Mouse (Mus musculus): ENCODE results near the gene Tbc1d5.
"Not testable (repeated sequence)": the region's sequence is repeated elsewhere in the genome, so short reads cannot be mapped to it uniquely, and the experiment has no call there.

Gene Tbc1d5

GRCm38 (mm10) chr17:50751911-50752310 lies 427.2 kb downstream of the Tbc1d5 start:
- no peak for DNase-seq (ENCODE audit: low read depth, low spot score)

DNA sequence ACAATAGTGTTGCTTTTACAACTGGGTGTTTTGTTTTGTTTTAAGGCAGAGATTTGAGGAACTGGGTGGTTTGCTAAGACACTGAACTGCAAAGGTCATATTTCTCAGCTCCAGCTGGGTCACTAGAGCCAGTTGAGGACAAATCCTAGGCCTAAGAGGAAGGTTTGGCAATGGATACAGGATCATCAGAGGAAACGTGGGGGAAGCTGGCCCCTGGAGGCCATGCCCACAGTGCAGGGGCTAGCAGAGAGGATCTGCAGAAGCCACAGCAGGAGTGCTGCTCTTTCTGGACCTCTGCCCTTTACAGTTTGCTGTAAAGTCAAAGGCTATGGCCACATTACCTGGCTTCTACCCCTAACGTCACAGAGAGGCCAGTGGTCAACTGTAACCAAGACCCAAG lies 428.3 kb downstream of the Tbc1d5 start:
- DNase-seq (ENCODE audit: low read depth, low spot score), result no peak

DNA sequence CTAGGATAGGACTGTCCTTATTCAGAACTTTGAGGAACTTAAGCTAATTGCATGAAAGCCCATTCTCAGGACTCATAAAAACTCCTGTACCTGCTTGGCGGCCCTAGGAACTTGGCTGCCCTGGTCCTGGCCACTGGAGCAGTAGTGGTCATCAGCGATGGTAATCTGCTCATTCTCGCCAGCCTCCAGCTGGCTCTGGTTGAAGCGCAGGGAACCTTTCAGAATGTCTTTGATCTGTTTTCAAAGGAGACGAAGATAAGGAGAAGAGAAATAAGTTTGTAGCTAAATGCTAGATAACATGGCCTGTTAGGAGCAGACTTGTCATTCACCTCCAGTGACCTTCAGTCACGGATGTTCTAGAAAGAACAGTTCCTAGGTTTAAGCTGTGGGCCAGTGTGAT lies 437.8 kb downstream of the Tbc1d5 start:
- DNase-seq (ENCODE audit: low read depth, low spot score), result no peak

GRCm38 (mm10) chr17:50740804-50741203 lies 438.3 kb downstream of the Tbc1d5 start:
- DNase-seq (ENCODE audit: low read depth, low spot score), result no peak

DNA sequence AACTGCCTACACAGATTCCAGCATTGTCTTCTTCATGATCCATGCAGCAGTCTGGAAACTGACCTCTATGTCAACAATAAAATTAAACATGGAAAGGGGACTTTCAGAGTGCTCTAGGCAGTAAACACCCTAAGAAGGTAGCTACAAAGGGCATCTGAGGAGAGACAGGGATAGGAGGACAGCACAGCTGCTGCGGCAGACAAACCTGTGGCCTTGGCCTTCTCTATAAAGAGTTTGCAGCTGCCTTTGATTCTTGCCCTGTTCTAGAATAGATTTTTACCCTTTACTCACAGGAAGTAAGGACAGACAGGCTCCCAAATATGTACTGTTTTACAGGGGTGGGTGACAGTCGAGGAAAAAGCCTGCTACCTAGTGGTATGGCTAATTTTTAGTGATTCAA lies 440.7 kb downstream of the Tbc1d5 start:
- DNase-seq (ENCODE audit: low read depth, low spot score), result no peak

GRCm38 (mm10) chr17:50737068-50737467 lies 442.1 kb downstream of the Tbc1d5 start:
- DNase-seq (ENCODE audit: low read depth, low spot score), result no peak

DNA sequence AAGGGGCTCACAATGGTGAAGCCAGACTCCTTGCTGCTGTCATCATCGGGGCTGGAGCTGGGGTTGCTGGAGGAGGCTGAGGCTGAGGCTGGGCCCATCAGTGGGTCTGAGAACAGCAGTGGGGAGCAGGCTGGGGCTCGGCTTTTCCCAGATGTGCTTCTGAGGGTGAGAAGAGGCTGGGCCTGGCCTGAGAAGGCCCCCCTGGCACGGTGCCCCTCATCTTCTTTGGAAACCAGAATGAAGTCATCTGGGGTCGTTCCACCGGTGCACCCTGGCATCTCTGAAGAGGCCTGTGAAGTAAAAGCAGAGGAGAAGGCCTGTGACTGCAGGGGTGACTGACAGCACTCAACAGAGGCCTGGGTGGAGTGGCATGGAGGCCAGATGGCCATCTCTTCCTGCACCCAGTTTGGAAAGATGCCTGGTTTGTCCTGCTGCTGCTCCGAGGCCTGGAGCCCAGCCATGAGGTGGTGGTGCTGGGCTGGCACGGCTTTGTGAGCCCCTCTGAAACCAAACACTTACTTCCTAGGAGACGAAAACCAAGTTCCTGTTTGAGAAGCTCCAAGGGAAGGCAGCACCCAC lies 443.1 kb downstream of the Tbc1d5 start:
- no peak for DNase-seq (ENCODE audit: low read depth, low spot score)

GRCm38 (mm10) chr17:50735382-50735954 lies 443.7 kb downstream of the Tbc1d5 start:
- DNase-seq (ENCODE audit: low read depth, low spot score), result no peak

DNA sequence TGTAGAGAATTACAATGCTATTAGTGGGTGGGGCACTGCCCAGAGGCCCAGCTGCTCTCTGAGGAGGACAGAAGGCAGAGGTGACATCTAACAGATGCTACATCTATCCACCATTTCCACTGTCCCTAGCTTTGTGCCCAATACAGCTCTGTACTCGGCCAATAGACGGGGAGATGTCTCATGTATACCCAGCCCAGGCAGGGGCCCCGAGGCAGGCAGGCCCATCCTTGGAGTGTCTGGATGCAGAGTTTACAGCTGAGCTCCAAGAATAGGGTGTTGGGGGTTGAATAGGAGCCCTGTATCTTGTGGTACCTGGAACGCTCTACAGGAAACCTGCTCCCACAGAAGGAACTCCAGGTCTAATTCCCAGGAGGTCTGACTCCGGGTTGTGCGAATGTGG lies 444.4 kb downstream of the Tbc1d5 start:
- no peak for DNase-seq (ENCODE audit: low read depth, low spot score)

DNA sequence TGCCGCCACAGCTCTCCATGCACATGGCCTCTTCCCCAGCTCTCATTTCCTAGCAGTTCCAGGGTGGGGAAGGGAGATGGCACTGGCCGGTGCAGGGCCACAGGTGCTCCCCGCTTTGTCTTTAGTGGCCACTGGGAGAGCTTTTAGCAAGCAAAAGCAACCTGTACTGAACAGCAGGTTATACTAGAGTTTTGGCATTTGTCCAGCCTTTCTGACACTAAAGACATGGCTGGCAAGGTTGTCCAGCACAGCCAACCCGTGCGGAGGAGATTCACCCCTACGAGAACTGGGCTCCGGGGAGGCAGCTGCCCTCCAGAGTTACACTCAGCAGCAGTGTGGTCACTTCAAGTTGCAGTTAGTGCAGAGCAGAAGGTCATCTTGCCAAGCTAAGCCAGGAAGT lies 445.8 kb downstream of the Tbc1d5 start:
- no peak for DNase-seq (ENCODE audit: low read depth, low spot score)

GRCm38 (mm10) chr17:50731876-50732275 lies 447.3 kb downstream of the Tbc1d5 start:
- DNase-seq (ENCODE audit: low read depth, low spot score), result no peak

GRCm38 (mm10) chr17:50730896-50731295 lies 448.3 kb downstream of the Tbc1d5 start:
- DNase-seq (ENCODE audit: low read depth, low spot score), result no peak

DNA sequence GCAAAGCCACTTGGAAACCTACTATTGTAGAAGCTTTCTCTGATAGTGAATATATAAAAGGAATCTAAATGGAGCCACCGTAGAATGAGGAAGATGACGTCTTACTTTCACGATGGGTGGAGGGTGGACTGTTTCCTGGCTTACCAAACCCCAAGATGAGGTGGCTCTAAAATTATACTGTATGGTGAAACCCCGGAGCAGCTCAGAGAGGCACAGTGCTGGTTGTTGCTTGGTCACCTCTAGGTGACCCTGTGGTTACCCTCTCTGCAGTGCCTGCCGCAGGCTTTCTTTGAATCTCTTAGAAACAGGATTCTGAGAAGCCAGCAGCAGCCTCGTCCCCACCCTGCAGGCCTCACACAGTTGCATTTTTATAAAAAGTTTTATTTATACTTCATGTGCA lies 449.6 kb downstream of the Tbc1d5 start:
- no peak for DNase-seq (ENCODE audit: low read depth, low spot score)

DNA sequence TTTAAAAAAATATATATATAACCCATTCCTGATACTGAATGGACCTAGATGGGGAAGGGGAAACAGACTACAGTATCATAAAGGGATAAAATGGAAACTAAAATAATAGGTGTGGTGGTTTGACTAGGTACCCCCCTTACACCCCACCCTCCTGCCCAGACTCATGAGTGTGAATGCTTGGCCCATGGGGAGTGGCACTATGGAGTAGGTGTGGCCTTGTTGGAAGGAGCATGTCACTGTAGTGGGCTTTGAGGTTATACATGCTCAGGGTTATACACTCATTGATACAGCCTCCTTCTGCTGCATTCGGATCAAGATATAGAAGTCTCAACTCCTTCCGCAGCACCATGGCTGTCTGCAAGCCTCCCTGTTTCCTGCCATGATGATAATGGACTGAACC lies 450.1 kb downstream of the Tbc1d5 start:
- DNase-seq (ENCODE audit: low read depth, low spot score), result no peak

GRCm38 (mm10) chr17:50726265-50726664 lies 452.9 kb downstream of the Tbc1d5 start:
- DNase-seq (ENCODE audit: low read depth, low spot score), result no peak

GRCm38 (mm10) chr17:50724376-50724775 lies 454.8 kb downstream of the Tbc1d5 start:
- no peak for DNase-seq (ENCODE audit: low read depth, low spot score)

GRCm38 (mm10) chr17:50717586-50717985 lies 461.6 kb downstream of the Tbc1d5 start:
- no peak for DNase-seq (ENCODE audit: low read depth, low spot score)

DNA sequence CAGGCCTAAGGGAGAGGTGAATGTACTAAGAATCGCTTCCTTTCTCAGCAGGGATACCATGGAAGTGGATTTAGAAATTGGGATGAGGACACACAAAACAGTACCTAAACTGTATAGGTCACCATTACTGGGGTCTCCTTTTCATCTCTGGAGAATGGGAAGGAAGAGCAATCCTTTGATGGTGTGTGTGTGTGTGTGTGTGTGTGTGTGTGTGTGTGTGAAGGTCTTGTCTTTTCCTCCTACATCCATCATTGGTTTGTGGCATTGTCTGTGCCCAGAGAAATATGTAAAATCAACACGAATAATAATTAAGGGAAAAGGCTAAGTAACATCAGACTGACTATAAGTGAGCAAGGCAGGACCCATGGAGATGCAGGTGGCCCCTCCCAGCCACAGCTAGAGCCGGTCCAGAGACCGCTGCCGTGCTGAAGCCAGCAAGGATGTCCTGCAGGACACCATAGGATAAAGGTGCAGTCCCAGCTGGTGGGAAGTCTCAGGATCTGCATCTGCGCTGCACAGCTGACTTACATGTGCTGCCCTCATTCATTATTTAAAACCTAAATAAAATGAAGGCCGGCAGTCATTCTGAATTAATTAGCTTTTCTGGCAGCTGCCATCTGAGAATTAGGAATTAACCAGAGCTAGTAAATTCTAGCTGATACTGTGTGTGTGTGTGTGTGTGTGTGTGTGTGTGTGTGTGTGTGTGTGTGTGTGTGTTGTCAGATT lies 468.5 kb downstream of the Tbc1d5 start:
- peak; percentile 11 for DNase-seq (ENCODE audit: low read depth, low spot score)

DNA sequence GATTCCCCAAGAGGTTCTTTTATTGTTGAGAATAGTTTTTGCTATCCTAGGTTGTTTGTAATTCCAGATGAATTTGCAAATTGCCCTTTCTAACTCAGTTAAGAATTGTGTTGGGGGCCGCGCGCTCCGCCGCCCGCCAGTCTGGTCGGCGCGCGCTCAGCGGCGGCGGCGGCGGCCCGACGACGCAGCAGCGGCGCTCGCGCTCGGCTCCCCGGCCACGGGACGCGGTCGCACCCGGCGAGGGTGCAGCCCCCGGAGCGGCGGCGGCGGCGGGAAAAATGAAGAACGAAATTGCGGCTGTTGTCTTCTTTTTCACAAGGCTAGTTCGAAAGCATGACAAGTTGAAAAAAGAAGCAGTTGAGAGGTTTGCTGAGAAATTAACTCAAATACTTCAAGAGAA lies 480.7 kb downstream of the Tbc1d5 start:
- DNase-seq (ENCODE audit: low read depth, low spot score), result not testable (repeated sequence)

GRCm38 (mm10) chr17:50688135-50688534 lies 491.0 kb downstream of the Tbc1d5 start:
- no peak for DNase-seq (ENCODE audit: low read depth, low spot score)

DNA sequence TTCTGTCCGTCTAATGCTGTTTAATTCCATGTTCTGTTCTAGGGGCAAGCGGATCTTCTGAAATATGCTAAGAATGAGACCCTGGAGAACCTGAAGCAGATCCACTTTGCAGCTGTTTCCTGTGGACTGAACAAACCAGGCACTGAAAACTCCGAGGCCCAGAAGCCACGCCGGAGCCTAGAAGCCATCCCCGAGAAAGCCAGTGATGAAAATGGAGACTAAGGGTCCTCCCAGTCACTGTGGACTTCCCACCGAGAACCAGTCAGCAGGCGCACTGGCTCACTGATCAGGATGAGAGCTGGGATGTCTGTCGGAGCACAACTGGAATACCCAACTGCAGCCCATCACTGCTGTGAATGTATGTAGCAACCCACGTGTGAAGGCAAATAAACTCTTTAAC lies 491.5 kb downstream of the Tbc1d5 start:
- no peak for DNase-seq (ENCODE audit: low read depth, low spot score)

DNA sequence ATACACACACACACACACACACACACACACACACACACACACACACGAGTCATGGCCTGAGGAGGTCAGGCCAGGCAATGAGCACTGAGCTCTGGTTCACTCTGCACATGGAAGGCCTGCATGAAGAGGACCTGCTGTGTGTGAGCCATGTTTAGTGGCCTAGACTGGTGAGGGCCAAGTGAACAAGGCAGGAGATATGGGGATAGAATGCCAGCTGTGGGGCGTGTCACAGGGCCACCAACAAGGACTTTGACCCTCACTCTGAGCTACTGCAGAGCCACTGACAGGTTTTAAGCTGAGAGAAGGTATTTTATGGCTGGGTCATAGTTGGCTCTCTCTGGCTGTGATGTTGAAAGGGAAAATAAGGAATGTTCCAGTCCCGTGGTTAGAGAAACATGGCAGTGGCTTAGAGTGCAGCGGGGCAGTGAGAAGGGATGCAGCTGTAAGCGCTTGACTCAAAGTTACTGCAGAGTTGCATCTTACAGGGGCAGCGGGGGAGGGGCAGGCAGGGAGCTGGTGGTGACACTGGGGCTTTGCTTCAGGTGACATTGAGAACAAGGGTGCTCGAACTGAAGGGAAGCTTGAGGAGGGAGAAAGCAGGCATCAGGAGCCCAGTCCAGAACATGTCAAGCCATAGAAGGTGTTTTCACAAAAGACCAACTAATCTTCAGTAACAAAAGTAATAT lies 494.0 kb downstream of the Tbc1d5 start:
- DNase-seq (ENCODE audit: low read depth, low spot score), result no peak

Measured in mesoderm, embryonic 11.5 days (tissue).